29 mouse cellular contexts compared by ENCODE assay signal in genomic region chr5:26007697-26008096, GRCm38 (mm10). TPM values are rescaled to one million over a fixed set of nuclear protein-coding genes. Genes with fewer than 3 reads are reported as not detected.
A peak's percentile ranks its signal among the peaks of the same experiment; 100 is the strongest.
DNase-seq lines count a peak whose midpoint lies in the region; ATAC-seq and TF ChIP-seq lines count a peak whose summit lies in the region.
"Not testable (repeated sequence)": the region's sequence is repeated elsewhere in the genome, so short reads cannot be mapped to it uniquely, and the experiment has no call there.
"Had no signal": no experiment of that assay in that cellular context is flagged by ENCODE, and none has a peak within 500 bp of the region (broad histone marks: within the 10 kb centered on the region; RNA-seq: fewer than 3 reads in every experiment).

No protein-coding gene starts in this region.

- TF ChIP-seq CTCF in midbrain, postnatal 0 days (IDR thresholded peaks at IDR 0.05) = not testable (repeated sequence)

- H3K9ac ChIP-seq in forebrain, embryonic 14.5 days (ENCODE audit: low read length); heart, embryonic 15.5 days; hindbrain, embryonic 15.5 days; midbrain, postnatal 0 days (replicated peaks; ENCODE audit: low read length, poor library complexity, severe bottlenecking): not testable (repeated sequence)

- 0 out of 2 replicates have a peak, but pooled peaks have one; percentile 10 for ATAC-seq in forebrain, embryonic 14.5 days
- not testable (repeated sequence) for ATAC-seq in heart, embryonic 15.5 days (replicated peaks; ENCODE audit: insufficient number of reproducible peaks, insufficient read depth, low FRiP score, low read depth); hindbrain, embryonic 15.5 days (ENCODE audit: low FRiP score, low read depth); midbrain, postnatal 0 days (ENCODE audit: low FRiP score)
- ATAC-seq in neutrophil, adult 5-6 weeks (ENCODE audit: extremely low read depth, insufficient number of reproducible peaks, low FRiP score, poor library complexity, severe bottlenecking) = peak; percentile 33; the same call in 1 of the 2 replicates

- not testable (repeated sequence) for H3K36me3 ChIP-seq in forebrain, embryonic 14.5 days (ENCODE audit: control insufficient read depth, insufficient read depth, low read length); heart, embryonic 15.5 days; hindbrain, embryonic 15.5 days; midbrain, embryonic 10.5 days; midbrain, postnatal 0 days (ENCODE audit: insufficient read depth, low read length)

- H3K4me1 ChIP-seq in forebrain, embryonic 14.5 days (ENCODE audit: control insufficient read depth, insufficient read depth, low read length); heart, embryonic 15.5 days (replicated peaks); hindbrain, embryonic 15.5 days (replicated peaks); midbrain, embryonic 10.5 days; midbrain, postnatal 0 days (ENCODE audit: insufficient read depth, low read length): not testable (repeated sequence)

- peak; percentile 1 for DNase-seq in cerebellum, adult 9-10 months
- not testable (repeated sequence) for DNase-seq in forebrain, embryonic 14.5 days (ENCODE audit: low spot score); midbrain, embryonic 10.5 days (ENCODE audit: low spot score); midbrain, postnatal 0 days (ENCODE audit: low spot score)

- not testable (repeated sequence) for H3K27me3 ChIP-seq in forebrain, embryonic 14.5 days (replicated peaks; ENCODE audit: control insufficient read depth, insufficient read depth, low read length); hindbrain, embryonic 15.5 days; midbrain, postnatal 0 days (ENCODE audit: insufficient read depth, low read length)
- peaks cover 11% of the 10 kb centered on the region for H3K27me3 ChIP-seq in heart, embryonic 15.5 days
- H3K27me3 ChIP-seq in midbrain, embryonic 10.5 days (ENCODE audit: low read depth, poor library complexity, severe bottlenecking) = peaks cover 14% of the 10 kb centered on the region

- H3K4me2 ChIP-seq in forebrain, embryonic 14.5 days (ENCODE audit: low read length) = peak overlapping the region; percentile 74; the same call in 1 of the 2 replicates
- H3K4me2 ChIP-seq in heart, embryonic 15.5 days = peak overlapping the region; percentile 58; the same call in 1 of the 2 replicates
- H3K4me2 ChIP-seq in hindbrain, embryonic 15.5 days = peak overlapping the region; percentile 60
- H3K4me2 ChIP-seq in midbrain, postnatal 0 days (ENCODE audit: low read depth, low read length, poor library complexity, severe bottlenecking) = peak overlapping the region; percentile 82; the same call in 1 of the 2 replicates

- not testable (repeated sequence) for H3K27ac ChIP-seq in forebrain, embryonic 14.5 days (ENCODE audit: low read depth, low read length); heart, embryonic 15.5 days; hindbrain, embryonic 15.5 days (replicated peaks); midbrain, embryonic 10.5 days (replicated peaks); midbrain, postnatal 0 days (ENCODE audit: low read depth, low read length)

- not testable (repeated sequence) for H3K4me3 ChIP-seq in forebrain, embryonic 14.5 days (ENCODE audit: low read depth, low read length); heart, embryonic 15.5 days
- peak overlapping the region; percentile 38 for H3K4me3 ChIP-seq in hindbrain, embryonic 15.5 days
- peak overlapping the region; percentile 52; the same call in 1 of the 2 replicates for H3K4me3 ChIP-seq in midbrain, embryonic 10.5 days
- H3K4me3 ChIP-seq in midbrain, postnatal 0 days (ENCODE audit: low read depth, low read length) = peak overlapping the region; percentile 51

- not testable (repeated sequence) for H3K9me3 ChIP-seq in forebrain, embryonic 14.5 days (replicated peaks; ENCODE audit: control insufficient read depth, low read length); heart, embryonic 15.5 days (replicated peaks); hindbrain, embryonic 15.5 days; midbrain, embryonic 10.5 days (replicated peaks); midbrain, postnatal 0 days (ENCODE audit: low read length)

- WGBS in forebrain, embryonic 14.5 days = 78% methylated on average over 6 of the region's 7 CpGs
- WGBS in heart, embryonic 15.5 days = 48% methylated on average over 7 of the region's 7 CpGs
- 67% methylated on average over 7 of the region's 7 CpGs for WGBS in hindbrain, embryonic 15.5 days
- WGBS in midbrain, embryonic 10.5 days = 81% methylated on average over 7 of the region's 7 CpGs
- 70% methylated on average over 6 of the region's 7 CpGs for WGBS in midbrain, postnatal 0 days

RNA-seq across cellular contexts. Expression of gene Gm1979, which starts 3.1 kb away (rescaled TPM):
- polyA plus RNA-seq in forebrain, embryonic 14.5 days (2014; fragmentation: Nextera tagmentation; extraction: Ambion mirVana) = not detected in 2 replicates
- 0.09 TPM in 1 of 2 replicates, not detected in the other for polyA plus RNA-seq in heart, embryonic 15.5 days (2015; fragmentation: Nextera tagmentation; extraction: Ambion mirVana)
- polyA plus RNA-seq in hindbrain, embryonic 15.5 days (2015; fragmentation: Nextera tagmentation; extraction: Ambion mirVana) = 0.31 and 0.33 TPM in 2 replicates
- 0.12 TPM in 2 replicates for polyA plus RNA-seq in midbrain, embryonic 10.5 days (2016; fragmentation: Nextera tagmentation; extraction: Ambion mirVana)
- not detected in 2 replicates for total RNA-seq in midbrain, postnatal 0 days (2014; rRNA removed)
- polyA plus RNA-seq in midbrain, postnatal 0 days (2015; fragmentation: Nextera tagmentation; extraction: Ambion mirVana) = 0.26 and 0.37 TPM in 2 replicates
- not detected in 2 replicates for total RNA-seq in neutrophil, adult 5-6 weeks (2017)
- total RNA-seq: adrenal gland, adult 18-20 months; adrenal gland, postnatal 36 days; gastrocnemius, postnatal 10 days; granulocyte monocyte progenitor cell, adult 5-6 weeks; heart, postnatal 25 days; left cerebral cortex, adult 18-20 months; left cerebral cortex, postnatal 25 days; megakaryocyte, adult 5-6 weeks had no signal
- polyA plus RNA-seq: CD4-positive, CD25-positive, alpha-beta regulatory T cell, adult 4 months; G1E; inflammation-experienced regulatory T-cells, adult 6 months; large intestine, adult 2 months; limb, embryonic 13.5 days; liver, embryonic 13.5 days; lung, adult 2 months; neural tube, embryonic 11.5 days; Patski had no signal

RNA-seq across cellular contexts. Expression of gene Gm5862, which starts 15.0 kb away (rescaled TPM):
- polyA plus RNA-seq in forebrain, embryonic 14.5 days (2014; fragmentation: Nextera tagmentation; extraction: Ambion mirVana) = not detected in 2 replicates
- polyA plus RNA-seq in heart, embryonic 15.5 days (2015; fragmentation: Nextera tagmentation; extraction: Ambion mirVana) = not detected in 2 replicates
- polyA plus RNA-seq in hindbrain, embryonic 15.5 days (2015; fragmentation: Nextera tagmentation; extraction: Ambion mirVana) = 0.09 and 0.10 TPM in 2 replicates
- polyA plus RNA-seq in midbrain, embryonic 10.5 days (2016; fragmentation: Nextera tagmentation; extraction: Ambion mirVana) = not detected in 2 replicates
- not detected in 2 replicates for total RNA-seq in midbrain, postnatal 0 days (2014; rRNA removed)
- polyA plus RNA-seq in midbrain, postnatal 0 days (2015; fragmentation: Nextera tagmentation; extraction: Ambion mirVana) = not detected in 2 replicates
- total RNA-seq in neutrophil, adult 5-6 weeks (2017) = not detected in 2 replicates
- total RNA-seq: adrenal gland, adult 18-20 months; adrenal gland, postnatal 36 days; G1E; gastrocnemius, postnatal 10 days; granulocyte monocyte progenitor cell, adult 5-6 weeks; heart, postnatal 25 days; left cerebral cortex, adult 18-20 months; left cerebral cortex, postnatal 25 days; megakaryocyte, adult 5-6 weeks had no signal
- polyA plus RNA-seq: CD4-positive, CD25-positive, alpha-beta regulatory T cell, adult 4 months; embryonic facial prominence, embryonic 12.5 days; forebrain, embryonic 11.5 days; G1E; heart, embryonic 10.5 days; inflammation-experienced regulatory T-cells, adult 6 months; kidney, postnatal 0 days; large intestine, adult 2 months; limb, embryonic 13.5 days; liver, embryonic 13.5 days; lung, adult 2 months; neural tube, embryonic 11.5 days; Patski; thymus, postnatal 0 days had no signal

RNA-seq across cellular contexts. Expression of gene Gm21698, which starts 19.2 kb away (rescaled TPM):
- polyA plus RNA-seq in forebrain, embryonic 14.5 days (2014; fragmentation: Nextera tagmentation; extraction: Ambion mirVana) = not detected in 2 replicates
- 0.11 TPM in 1 of 2 replicates, not detected in the other for polyA plus RNA-seq in heart, embryonic 15.5 days (2015; fragmentation: Nextera tagmentation; extraction: Ambion mirVana)
- 0.21 and 0.37 TPM in 2 replicates for polyA plus RNA-seq in hindbrain, embryonic 15.5 days (2015; fragmentation: Nextera tagmentation; extraction: Ambion mirVana)
- polyA plus RNA-seq in midbrain, embryonic 10.5 days (2016; fragmentation: Nextera tagmentation; extraction: Ambion mirVana) = 0.09 TPM in 1 of 2 replicates, not detected in the other
- not detected in 2 replicates for total RNA-seq in midbrain, postnatal 0 days (2014; rRNA removed)
- polyA plus RNA-seq in midbrain, postnatal 0 days (2015; fragmentation: Nextera tagmentation; extraction: Ambion mirVana) = 0.31 TPM in 1 of 2 replicates, not detected in the other
- total RNA-seq in neutrophil, adult 5-6 weeks (2017) = not detected in 2 replicates
- total RNA-seq: adrenal gland, adult 18-20 months; adrenal gland, postnatal 36 days; gastrocnemius, postnatal 10 days; granulocyte monocyte progenitor cell, adult 5-6 weeks; heart, postnatal 25 days; left cerebral cortex, adult 18-20 months; left cerebral cortex, postnatal 25 days; megakaryocyte, adult 5-6 weeks had no signal
- polyA plus RNA-seq: CD4-positive, CD25-positive, alpha-beta regulatory T cell, adult 4 months; forebrain, embryonic 11.5 days; G1E; inflammation-experienced regulatory T-cells, adult 6 months; kidney, postnatal 0 days; large intestine, adult 2 months; limb, embryonic 13.5 days; liver, embryonic 13.5 days; lung, adult 2 months; neural tube, embryonic 11.5 days; Patski; thymus, postnatal 0 days had no signal

RNA-seq across cellular contexts. Expression of gene Speer4a, which starts 31.7 kb away (rescaled TPM):
- polyA plus RNA-seq in forebrain, embryonic 14.5 days (2014; fragmentation: Nextera tagmentation; extraction: Ambion mirVana) = not detected in 2 replicates
- 0.13 TPM in 1 of 2 replicates, not detected in the other for polyA plus RNA-seq in heart, embryonic 15.5 days (2015; fragmentation: Nextera tagmentation; extraction: Ambion mirVana)
- polyA plus RNA-seq in hindbrain, embryonic 15.5 days (2015; fragmentation: Nextera tagmentation; extraction: Ambion mirVana) = 0.14 and 0.18 TPM in 2 replicates
- polyA plus RNA-seq in midbrain, embryonic 10.5 days (2016; fragmentation: Nextera tagmentation; extraction: Ambion mirVana) = 0.07 TPM in 1 of 2 replicates, not detected in the other
- 0.09 and 0.22 TPM in 2 replicates for total RNA-seq in midbrain, postnatal 0 days (2014; rRNA removed)
- 0.13 and 0.20 TPM in 2 replicates for polyA plus RNA-seq in midbrain, postnatal 0 days (2015; fragmentation: Nextera tagmentation; extraction: Ambion mirVana)
- not detected in 2 replicates for total RNA-seq in neutrophil, adult 5-6 weeks (2017)
- total RNA-seq: adrenal gland, postnatal 36 days; gastrocnemius, postnatal 10 days; granulocyte monocyte progenitor cell, adult 5-6 weeks; heart, postnatal 25 days; left cerebral cortex, adult 18-20 months; left cerebral cortex, postnatal 25 days had no signal
- polyA plus RNA-seq: CD4-positive, CD25-positive, alpha-beta regulatory T cell, adult 4 months; embryonic facial prominence, embryonic 12.5 days; G1E; inflammation-experienced regulatory T-cells, adult 6 months; kidney, postnatal 0 days; large intestine, adult 2 months; liver, embryonic 13.5 days; lung, adult 2 months; neural tube, embryonic 11.5 days; Patski; thymus, postnatal 0 days had no signal

RNA-seq across cellular contexts. Expression of gene Gm21680, which starts 35.2 kb away (rescaled TPM):
- polyA plus RNA-seq in forebrain, embryonic 14.5 days (2014; fragmentation: Nextera tagmentation; extraction: Ambion mirVana) = not detected in 2 replicates
- 0.09 and 0.10 TPM in 2 replicates for polyA plus RNA-seq in heart, embryonic 15.5 days (2015; fragmentation: Nextera tagmentation; extraction: Ambion mirVana)
- 0.21 and 0.30 TPM in 2 replicates for polyA plus RNA-seq in hindbrain, embryonic 15.5 days (2015; fragmentation: Nextera tagmentation; extraction: Ambion mirVana)
- polyA plus RNA-seq in midbrain, embryonic 10.5 days (2016; fragmentation: Nextera tagmentation; extraction: Ambion mirVana) = not detected in 2 replicates
- not detected in 2 replicates for total RNA-seq in midbrain, postnatal 0 days (2014; rRNA removed)
- 0.10 and 0.22 TPM in 2 replicates for polyA plus RNA-seq in midbrain, postnatal 0 days (2015; fragmentation: Nextera tagmentation; extraction: Ambion mirVana)
- total RNA-seq in neutrophil, adult 5-6 weeks (2017) = not detected in 2 replicates
- total RNA-seq: adrenal gland, adult 18-20 months; adrenal gland, postnatal 36 days; G1E; gastrocnemius, postnatal 10 days; granulocyte monocyte progenitor cell, adult 5-6 weeks; heart, postnatal 25 days; left cerebral cortex, adult 18-20 months; left cerebral cortex, postnatal 25 days; megakaryocyte, adult 5-6 weeks had no signal
- polyA plus RNA-seq: CD4-positive, CD25-positive, alpha-beta regulatory T cell, adult 4 months; embryonic facial prominence, embryonic 12.5 days; forebrain, embryonic 11.5 days; G1E; inflammation-experienced regulatory T-cells, adult 6 months; kidney, postnatal 0 days; large intestine, adult 2 months; liver, embryonic 13.5 days; lung, adult 2 months; neural tube, embryonic 11.5 days; Patski; thymus, postnatal 0 days had no signal
